Mouse (Mus musculus) liver, embryonic 14 days (tissue): ENCODE measurements around the gene Lamb2. TPM values are rescaled to one million over a fixed set of nuclear protein-coding genes. Genes with fewer than 3 reads are reported as not detected.

Experiments
- polyA plus RNA-seq: library from polyadenylated mRNA; depleted of rRNA; stranded (reverse); fragments of >200 nt; gene quantifications from 2 replicates; pipeline ENCODE4 v1.2.3, GENCODE M21; 2012; rRNA removed

Lamb2 gene
- polyA plus RNA-seq: 7.2 and 7.9 TPM in 2 replicates

GRCm38 (mm10) chr9:108479721-108480351 lies at the start of gene Lamb2:
Gene Lamb2, plus strand, starts transcription at chr9:108479736.

GRCm38 (mm10) chr9:108436182-108436581 lies 43.4 kb upstream of the Lamb2 start, which contains the start of gene BC048562:
Gene BC048562, plus strand, starts transcription at chr9:108436482.

GRCm38 (mm10) chr9:108460319-108461178 lies 19.0 kb upstream of the Lamb2 start, which contains the start of gene Ccdc71:
Gene Ccdc71, plus strand, starts transcription at chr9:108460527.

GRCm38 (mm10) chr9:108461181-108461631 lies 18.3 kb upstream of the Lamb2 start, which contains the start of gene Klhdc8b:
Gene Klhdc8b, minus strand, starts transcription at chr9:108461581.

DNA sequence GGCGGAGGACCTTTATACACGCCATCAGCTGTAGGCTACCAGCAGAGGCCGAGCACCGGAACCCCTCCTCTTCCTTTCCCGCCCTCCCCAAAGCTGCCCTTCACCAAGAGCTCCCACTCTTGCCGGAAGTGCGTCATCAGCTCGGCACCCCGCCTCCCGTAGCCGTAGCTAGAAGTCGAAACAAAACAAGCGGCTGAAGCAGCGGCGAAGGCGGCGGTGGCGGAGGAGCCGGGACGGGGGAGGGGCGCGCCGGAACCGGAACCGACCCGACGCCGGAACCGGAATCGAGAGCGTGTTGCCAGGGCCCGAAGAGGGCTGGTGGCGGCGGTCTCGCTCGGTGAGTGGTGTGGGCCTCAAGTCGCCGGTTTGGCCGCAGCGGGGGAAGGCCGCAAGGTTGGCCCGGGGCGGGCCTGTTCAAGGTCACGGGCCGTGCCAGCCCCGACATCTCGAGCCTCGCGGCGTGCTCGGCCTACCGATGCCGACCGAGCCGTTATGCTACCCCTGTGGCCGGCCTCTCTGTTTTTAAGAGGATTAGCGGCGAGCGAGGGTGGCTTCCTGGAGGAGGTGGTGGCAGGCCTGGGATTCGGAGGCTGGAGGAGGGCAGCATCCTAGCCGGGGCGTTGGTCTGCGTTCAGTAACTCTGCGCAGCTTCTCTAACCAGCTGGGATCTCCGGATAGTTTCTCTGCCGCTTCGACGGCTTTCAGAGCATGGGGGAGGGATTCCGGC lies 11.2 kb downstream of the Lamb2 start, which contains the start of gene Usp19:
TSS of gene Usp19 (plus strand) at position 44 of the 727 bp plus-strand sequence.

GRCm38 (mm10) chr9:108507619-108508434 lies 28.3 kb downstream of the Lamb2 start, which contains the start of gene Qars:
Gene Qars, plus strand, starts transcription at chr9:108507706.

GRCm38 (mm10) chr9:108516380-108517251 lies 37.1 kb downstream of the Lamb2 start, which contains the start of gene Qrich1:
Gene Qrich1, plus strand, starts transcription at chr9:108516806.

Other genes with a start within 250 kb of the Lamb2 start
- 4.5 and 5.6 TPM in 2 replicates for gene Dag1, start 215.8 kb upstream of the Lamb2 start, polyA plus RNA-seq
- gene Nicn1, start 189.3 kb upstream of the Lamb2 start, polyA plus RNA-seq: 2.7 and 3.1 TPM in 2 replicates
- 6.6 and 7.8 TPM in 2 replicates for gene Amt, start 182.9 kb upstream of the Lamb2 start, polyA plus RNA-seq
- 77.4 and 89.7 TPM in 2 replicates for gene Rhoa, start 173.6 kb upstream of the Lamb2 start, polyA plus RNA-seq
- 8.4 and 10.7 TPM in 2 replicates for gene Tcta, start 173.6 kb upstream of the Lamb2 start, polyA plus RNA-seq
- 3,245 and 3,712 TPM in 2 replicates for gene Gpx1, start 140.8 kb upstream of the Lamb2 start, polyA plus RNA-seq
- gene Usp4, start 131.9 kb upstream of the Lamb2 start, polyA plus RNA-seq: 36.5 and 40.0 TPM in 2 replicates
- 0.36 and 0.61 TPM in 2 replicates for gene 1700102P08Rik, start 86.9 kb upstream of the Lamb2 start, polyA plus RNA-seq
- 0.17 TPM in 2 replicates for gene Ccdc36, start 51.3 kb upstream of the Lamb2 start, polyA plus RNA-seq
- gene BC048562, start 43.3 kb upstream of the Lamb2 start, polyA plus RNA-seq: not detected in 2 replicates
- 9.1 and 10.2 TPM in 2 replicates for gene Ccdc71, start 19.2 kb upstream of the Lamb2 start, polyA plus RNA-seq
- gene Klhdc8b, start 18.2 kb upstream of the Lamb2 start, polyA plus RNA-seq: 10.9 and 12.7 TPM in 2 replicates
- gene Usp19, start 10.9 kb downstream of the Lamb2 start, polyA plus RNA-seq: 29.8 and 34.1 TPM in 2 replicates
- gene Qars, start 28.0 kb downstream of the Lamb2 start, polyA plus RNA-seq: 97.1 and 108 TPM in 2 replicates
- gene Qrich1, start 37.1 kb downstream of the Lamb2 start, polyA plus RNA-seq: 36.9 and 46.0 TPM in 2 replicates
- 120 and 136 TPM in 2 replicates for gene Impdh2, start 80.5 kb downstream of the Lamb2 start, polyA plus RNA-seq
- 9.9 and 11.3 TPM in 2 replicates for gene Ndufaf3, start 87.7 kb downstream of the Lamb2 start, polyA plus RNA-seq
- gene Dalrd3, start 90.2 kb downstream of the Lamb2 start, polyA plus RNA-seq: 38.4 and 45.4 TPM in 2 replicates
- gene Wdr6, start 99.0 kb downstream of the Lamb2 start, polyA plus RNA-seq: 7.5 and 8.5 TPM in 2 replicates
- 0.63 and 0.67 TPM in 2 replicates for gene P4htm, start 117.9 kb downstream of the Lamb2 start, polyA plus RNA-seq
- gene Arih2, start 169.7 kb downstream of the Lamb2 start, polyA plus RNA-seq: 18.2 and 20.6 TPM in 2 replicates
- gene Slc25a20, start 182.4 kb downstream of the Lamb2 start, polyA plus RNA-seq: 6.8 and 9.3 TPM in 2 replicates
- 5.9 and 7.1 TPM in 2 replicates for gene Prkar2a, start 209.6 kb downstream of the Lamb2 start, polyA plus RNA-seq